Mouse (Mus musculus): ENCODE results near the gene Mpc1. TPM values are rescaled to one million over a fixed set of nuclear protein-coding genes. Genes with fewer than 3 reads are reported as not detected.
"Not testable (repeated sequence)": the region's sequence is repeated elsewhere in the genome, so short reads cannot be mapped to it uniquely, and the experiment has no call there.

Mpc1 gene
- polyA plus RNA-seq, 1 experiment from 2014 or later: 353 TPM

DNA sequence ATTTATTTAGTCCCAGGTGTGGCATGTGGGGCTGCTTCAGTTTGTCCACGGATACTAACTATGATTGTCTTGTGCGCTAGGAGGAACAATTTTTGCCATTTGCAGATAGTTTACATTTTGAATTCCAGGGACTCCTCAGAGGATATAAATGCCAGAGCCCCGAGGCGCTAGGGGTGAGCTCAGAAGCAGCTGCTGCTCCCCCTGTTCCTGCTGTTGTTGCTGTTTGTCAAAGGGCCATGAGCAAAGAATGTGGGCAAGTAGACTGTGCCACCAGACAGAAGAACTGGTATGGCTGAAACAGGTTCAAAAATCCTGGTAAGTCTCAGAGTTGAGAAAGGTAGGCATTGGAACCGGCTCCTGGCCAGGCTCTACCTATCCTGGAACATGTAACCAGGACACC, 21.0 kb downstream of the Mpc1 start:
- Histone ChIP-seq H3K27ac (ENCODE audit: low read length) (no peak overlapping the region), H3K4me2 (ENCODE audit: low read depth, low read length) (no peak overlapping the region), H3K36me3 (ENCODE audit: control insufficient read depth, insufficient read depth) (no peaks in the 10 kb centered on the region), H3K4me1 (ENCODE audit: control insufficient read depth, insufficient read depth, low read length) (no peaks in the 10 kb centered on the region), H3K4me3 (ENCODE audit: low read length) (no peak overlapping the region), H3K9me3 (replicated peaks; ENCODE audit: control insufficient read depth, low read length) (no peaks in the 10 kb centered on the region), H3K27me3 (ENCODE audit: control insufficient read depth, insufficient read depth, low read length) (no peaks in the 10 kb centered on the region), H3K9ac (ENCODE audit: low read length) (no peak overlapping the region)
- WGBS: 58% methylated on average over 5 of the region's 5 CpGs
- no peak for ATAC-seq (replicated peaks; ENCODE audit: extremely low read depth, insufficient read depth, low FRiP score)

DNA sequence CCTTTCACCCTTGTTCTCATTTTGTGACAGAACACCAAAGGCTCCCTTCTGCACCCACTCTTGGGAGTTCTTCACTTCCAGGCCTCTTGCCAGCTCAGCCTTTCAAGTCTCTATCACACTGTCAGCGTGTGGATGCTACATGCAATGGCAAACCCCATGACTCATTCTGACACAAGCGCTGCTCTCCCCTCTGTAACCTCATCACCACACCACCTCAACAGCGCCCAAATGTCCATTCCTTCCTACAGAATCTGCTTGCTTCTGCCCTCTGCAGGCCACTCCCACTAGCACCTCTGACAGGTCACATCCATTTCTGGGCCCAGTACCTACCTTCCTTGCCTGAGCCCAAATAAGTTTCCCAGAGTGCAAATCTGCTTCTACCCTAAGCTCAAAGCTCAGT, 23.1 kb downstream of the Mpc1 start:
- Histone ChIP-seq H3K9ac (ENCODE audit: low read length) (no peak overlapping the region), H3K9me3 (replicated peaks; ENCODE audit: control insufficient read depth, low read length) (no peaks in the 10 kb centered on the region), H3K4me3 (ENCODE audit: low read length) (no peak overlapping the region), H3K27ac (ENCODE audit: low read length) (no peak overlapping the region), H3K27me3 (ENCODE audit: control insufficient read depth, insufficient read depth, low read length) (no peaks in the 10 kb centered on the region), H3K4me1 (ENCODE audit: control insufficient read depth, insufficient read depth, low read length) (no peaks in the 10 kb centered on the region), H3K4me2 (ENCODE audit: low read depth, low read length) (no peak overlapping the region), H3K36me3 (ENCODE audit: control insufficient read depth, insufficient read depth) (no peaks in the 10 kb centered on the region)
- no peak for ATAC-seq (replicated peaks; ENCODE audit: extremely low read depth, insufficient read depth, low FRiP score)
- 16% methylated on average over 3 of the region's 3 CpGs for WGBS

DNA sequence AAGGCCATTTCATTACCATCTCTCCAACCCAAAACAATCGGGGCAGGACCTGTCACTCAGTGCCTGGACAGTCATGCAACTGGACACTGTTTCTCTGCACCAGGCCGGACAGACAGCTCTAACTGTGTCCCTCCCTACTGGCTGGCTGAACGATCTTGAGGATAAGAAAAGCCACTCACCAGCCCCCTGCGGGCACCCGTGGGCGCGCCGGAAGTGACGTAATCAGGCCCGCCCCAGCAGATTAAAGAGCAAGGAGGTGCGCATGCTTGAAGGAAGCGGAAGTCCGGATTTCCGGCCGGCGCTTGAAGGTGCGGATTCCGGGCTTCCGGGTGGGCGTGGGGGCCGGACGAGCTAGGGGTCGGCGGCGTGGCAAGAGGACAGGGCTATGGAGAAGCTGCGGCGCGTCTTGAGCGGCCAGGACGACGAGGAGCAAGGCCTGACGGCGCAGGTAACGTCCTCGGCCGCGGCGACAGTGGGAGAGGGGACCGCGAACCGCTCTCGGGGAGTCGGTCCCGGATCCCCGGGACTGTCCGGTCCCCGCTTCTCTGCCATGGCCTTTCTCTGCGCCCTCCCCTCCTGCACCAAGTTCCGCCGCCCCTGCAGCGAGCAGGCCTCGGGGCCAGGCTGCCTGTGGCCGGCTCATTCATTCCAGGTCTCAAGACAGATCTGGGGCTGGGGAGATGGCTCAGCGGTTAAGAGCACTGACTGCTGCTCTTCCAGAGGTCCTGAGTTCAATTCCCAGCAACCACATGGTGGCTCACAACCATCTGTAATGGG, 28.3 kb downstream of the Mpc1 start, which contains the start of gene Sft2d1:
Gene Sft2d1 (plus strand): TSS at position 265 of the 777 bp plus-strand sequence.
- Histone ChIP-seq H3K4me1 (ENCODE audit: control insufficient read depth, insufficient read depth, low read length) (peaks cover 3% of the 10 kb centered on the region), H3K4me2 (ENCODE audit: low read depth, low read length) (peak within 1 kb of the TSS; percentile 74), H3K9ac (ENCODE audit: low read length) (peak within 1 kb of the TSS; percentile 88), H3K27me3 (ENCODE audit: control insufficient read depth, insufficient read depth, low read length) (no peaks in the 10 kb centered on the region), H3K4me3 (ENCODE audit: low read length) (peak within 1 kb of the TSS; percentile 88), H3K9me3 (replicated peaks; ENCODE audit: control insufficient read depth, low read length) (no peaks in the 10 kb centered on the region), H3K27ac (ENCODE audit: low read length) (peak within 1 kb of the TSS; percentile 76), H3K36me3 (ENCODE audit: control insufficient read depth, insufficient read depth) (no peaks in the 10 kb centered on the region)
- 0% methylated on average over 54 of the region's 54 CpGs for WGBS
- peak; percentile 93 for ATAC-seq (replicated peaks; ENCODE audit: extremely low read depth, insufficient read depth, low FRiP score)

DNA sequence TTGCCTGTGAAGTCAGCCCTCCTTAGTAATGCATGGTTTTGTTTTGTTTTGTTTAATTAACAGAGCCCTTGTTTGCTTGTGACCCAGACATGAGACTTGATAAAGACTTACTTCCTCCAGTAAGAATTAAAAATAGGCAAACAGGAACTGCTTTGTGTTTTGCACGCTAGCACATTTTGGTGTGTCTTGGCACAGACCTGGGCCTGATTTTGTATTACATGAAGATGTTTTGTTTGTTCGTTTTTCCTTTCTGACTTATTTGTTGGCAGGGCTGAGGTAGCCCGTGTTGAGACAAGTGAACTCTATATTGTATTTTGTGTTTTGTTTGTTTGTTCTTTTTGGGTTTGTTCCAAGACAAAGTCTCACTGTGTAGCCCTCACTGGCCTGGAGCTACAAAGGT, 29.0 kb downstream of the Mpc1 start:
- Histone ChIP-seq H3K36me3 (ENCODE audit: control insufficient read depth, insufficient read depth) (no peaks in the 10 kb centered on the region), H3K9me3 (replicated peaks; ENCODE audit: control insufficient read depth, low read length) (no peaks in the 10 kb centered on the region), H3K9ac (ENCODE audit: low read length) (peak overlapping the region; percentile 88), H3K4me1 (ENCODE audit: control insufficient read depth, insufficient read depth, low read length) (peaks cover 3% of the 10 kb centered on the region), H3K4me2 (ENCODE audit: low read depth, low read length) (peak overlapping the region; percentile 74), H3K4me3 (ENCODE audit: low read length) (peak overlapping the region; percentile 88), H3K27ac (ENCODE audit: low read length) (no peak overlapping the region; the same call in 1 of the 2 replicates), H3K27me3 (ENCODE audit: control insufficient read depth, insufficient read depth, low read length) (no peaks in the 10 kb centered on the region)
- ATAC-seq (replicated peaks; ENCODE audit: extremely low read depth, insufficient read depth, low FRiP score): no peak
- 40% methylated on average over 3 of the region's 3 CpGs for WGBS

DNA sequence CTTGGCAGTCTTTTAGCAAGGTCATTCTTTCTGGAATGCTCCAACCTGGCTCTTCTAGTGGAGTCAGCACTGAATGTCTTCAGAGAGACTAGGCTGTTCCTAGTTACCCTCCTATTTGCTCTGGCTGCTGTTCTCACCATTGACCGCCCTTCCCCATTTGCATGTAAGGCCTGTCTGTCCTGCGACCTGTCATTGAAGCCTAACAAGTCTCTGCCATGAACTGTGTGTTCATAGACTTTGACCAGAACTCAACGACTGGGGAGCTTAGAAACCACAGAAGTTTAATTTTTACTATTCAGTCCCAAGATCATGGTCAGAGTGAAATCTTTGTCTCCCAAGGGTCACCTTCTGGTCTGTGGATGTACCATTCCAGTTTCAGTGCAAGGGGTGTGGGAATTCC, 31.3 kb downstream of the Mpc1 start:
- no peaks in the 10 kb centered on the region for H3K9me3 ChIP-seq (replicated peaks; ENCODE audit: control insufficient read depth, low read length)
- no peak for ATAC-seq (replicated peaks; ENCODE audit: extremely low read depth, insufficient read depth, low FRiP score)
- H3K36me3 ChIP-seq (ENCODE audit: control insufficient read depth, insufficient read depth): no peaks in the 10 kb centered on the region
- peaks cover 3% of the 10 kb centered on the region for H3K4me1 ChIP-seq (ENCODE audit: control insufficient read depth, insufficient read depth, low read length)
- H3K27ac ChIP-seq (ENCODE audit: low read length): no peak overlapping the region
- H3K4me2 ChIP-seq (ENCODE audit: low read depth, low read length): no peak overlapping the region
- no peak overlapping the region for H3K9ac ChIP-seq (ENCODE audit: low read length)
- H3K4me3 ChIP-seq (ENCODE audit: low read length): no peak overlapping the region
- H3K27me3 ChIP-seq (ENCODE audit: control insufficient read depth, insufficient read depth, low read length): no peaks in the 10 kb centered on the region
- WGBS: 91% methylated on average over 3 of the region's 3 CpGs

DNA sequence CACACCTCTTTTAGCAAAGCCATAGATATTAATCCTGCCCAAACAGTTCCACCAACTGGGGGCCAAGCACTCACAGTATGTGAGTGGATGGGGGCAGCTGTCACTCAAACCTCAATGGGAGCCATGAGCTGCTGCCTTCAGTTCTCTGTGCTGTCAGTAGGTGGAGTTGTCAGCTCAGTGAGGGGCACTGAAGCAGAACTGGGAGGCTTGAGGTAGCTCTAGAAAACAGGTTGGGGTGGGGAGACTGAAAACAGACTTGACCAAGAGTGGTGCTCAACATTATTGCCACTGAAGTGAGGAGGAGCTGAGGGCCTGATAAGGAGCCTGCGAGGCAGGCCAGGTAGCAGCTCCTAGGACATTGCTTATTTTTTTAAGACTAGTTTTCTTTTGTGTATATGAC, 33.5 kb downstream of the Mpc1 start:
- Histone ChIP-seq H3K9me3 (replicated peaks; ENCODE audit: control insufficient read depth, low read length) (no peaks in the 10 kb centered on the region), H3K27me3 (ENCODE audit: control insufficient read depth, insufficient read depth, low read length) (no peaks in the 10 kb centered on the region), H3K27ac (ENCODE audit: low read length) (no peak overlapping the region), H3K4me3 (ENCODE audit: low read length) (no peak overlapping the region), H3K4me2 (ENCODE audit: low read depth, low read length) (no peak overlapping the region), H3K4me1 (ENCODE audit: control insufficient read depth, insufficient read depth, low read length) (peaks cover 3% of the 10 kb centered on the region), H3K36me3 (ENCODE audit: control insufficient read depth, insufficient read depth) (no peaks in the 10 kb centered on the region), H3K9ac (ENCODE audit: low read length) (no peak overlapping the region)
- no peak for ATAC-seq (replicated peaks; ENCODE audit: extremely low read depth, insufficient read depth, low FRiP score)
- WGBS: 65% methylated on average over 1 of the region's 1 CpGs

DNA sequence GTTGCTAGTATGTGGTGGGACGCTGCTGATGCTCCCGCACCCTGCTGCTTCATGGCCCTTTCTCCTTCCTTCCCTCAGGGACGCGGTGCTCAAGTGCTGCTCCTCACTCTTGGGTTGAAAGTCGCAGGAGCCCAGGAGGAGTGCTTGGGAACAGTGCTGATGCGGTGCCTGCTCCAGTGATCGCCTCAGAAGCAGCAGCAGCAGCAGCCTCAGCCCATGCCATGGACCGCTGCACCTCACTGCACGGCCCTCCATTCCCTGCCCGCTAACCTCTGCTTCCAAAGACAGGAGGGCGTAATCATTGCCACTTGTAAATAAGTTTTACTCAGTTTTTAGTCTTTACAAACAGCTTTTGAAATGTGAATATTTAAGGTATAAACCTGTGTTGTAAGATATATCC, 44.2 kb downstream of the Mpc1 start:
- not testable (repeated sequence) for H3K36me3 ChIP-seq (ENCODE audit: control insufficient read depth, insufficient read depth); H3K4me1 ChIP-seq (ENCODE audit: control insufficient read depth, insufficient read depth, low read length); H3K9ac ChIP-seq (ENCODE audit: low read length); H3K4me3 ChIP-seq (ENCODE audit: low read length); H3K4me2 ChIP-seq (ENCODE audit: low read depth, low read length); ATAC-seq (replicated peaks; ENCODE audit: extremely low read depth, insufficient read depth, low FRiP score); H3K27me3 ChIP-seq (ENCODE audit: control insufficient read depth, insufficient read depth, low read length); H3K27ac ChIP-seq (ENCODE audit: low read length); H3K9me3 ChIP-seq (replicated peaks; ENCODE audit: control insufficient read depth, low read length)
- 93% methylated on average over 10 of the region's 11 CpGs for WGBS

DNA sequence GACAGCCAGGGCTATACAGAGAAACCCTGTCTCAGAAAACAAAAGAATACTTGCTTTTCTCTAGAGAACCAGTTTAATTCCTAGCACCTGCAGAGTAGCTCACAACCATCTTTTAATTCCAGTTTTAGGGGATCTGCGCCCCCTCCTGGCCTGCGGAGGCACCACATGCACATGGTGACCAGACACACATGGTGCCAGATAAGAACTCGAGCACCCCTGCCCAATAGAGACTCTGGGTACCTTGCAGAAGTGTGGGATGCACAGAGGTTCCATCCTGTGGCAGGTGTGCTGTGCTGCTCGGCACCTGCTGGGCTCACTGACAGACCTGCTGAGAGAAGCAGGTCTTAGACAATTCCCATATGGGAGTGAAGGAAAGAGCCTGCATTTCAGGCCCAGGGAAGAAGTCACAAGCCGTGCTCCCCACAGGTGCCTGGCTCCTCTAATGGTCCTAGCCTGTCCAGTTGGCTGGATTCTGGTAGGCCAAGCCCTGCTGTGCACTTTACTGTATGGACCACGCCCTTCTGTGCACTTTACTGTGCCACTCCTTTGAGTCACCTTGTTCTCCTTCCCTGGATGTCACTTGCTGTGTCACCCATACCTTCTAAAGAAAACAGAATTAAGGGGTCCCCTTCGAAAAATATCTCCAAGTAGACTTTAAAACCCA, 45.9 kb downstream of the Mpc1 start:
- no peaks in the 10 kb centered on the region for H3K4me1 ChIP-seq (ENCODE audit: control insufficient read depth, insufficient read depth, low read length)
- peaks cover 9% of the 10 kb centered on the region; the same call in 1 of the 2 replicates for H3K36me3 ChIP-seq (ENCODE audit: control insufficient read depth, insufficient read depth)
- no peak overlapping the region for H3K4me2 ChIP-seq (ENCODE audit: low read depth, low read length)
- no peak overlapping the region for H3K9ac ChIP-seq (ENCODE audit: low read length)
- H3K4me3 ChIP-seq (ENCODE audit: low read length): no peak overlapping the region
- H3K9me3 ChIP-seq (replicated peaks; ENCODE audit: control insufficient read depth, low read length): no peaks in the 10 kb centered on the region
- no peaks in the 10 kb centered on the region for H3K27me3 ChIP-seq (ENCODE audit: control insufficient read depth, insufficient read depth, low read length)
- H3K27ac ChIP-seq (ENCODE audit: low read length): no peak overlapping the region
- no peak for ATAC-seq (replicated peaks; ENCODE audit: extremely low read depth, insufficient read depth, low FRiP score)
- 73% methylated on average over 7 of the region's 7 CpGs for WGBS

DNA sequence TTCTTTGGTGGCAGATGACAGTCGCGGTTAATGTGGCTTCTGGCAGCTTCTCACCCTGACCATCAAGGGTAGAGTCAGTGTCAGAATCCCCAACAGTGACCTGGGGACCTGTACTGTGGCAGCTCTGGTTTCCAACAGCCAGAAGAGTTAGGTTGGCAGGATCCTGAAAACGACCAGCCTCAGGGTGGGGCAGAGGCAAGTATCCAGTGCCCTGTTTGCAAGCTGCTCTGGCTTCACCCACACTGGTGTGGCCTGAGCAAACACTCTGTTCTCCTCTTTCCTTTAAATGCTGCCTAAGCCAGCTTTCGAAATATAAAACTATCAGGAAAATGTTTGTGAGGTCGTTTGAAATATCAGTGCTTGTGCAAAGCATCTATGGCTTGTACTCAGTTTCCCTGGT, 47.9 kb downstream of the Mpc1 start:
- 54% methylated on average over 5 of the region's 5 CpGs for WGBS
- H3K4me2 ChIP-seq (ENCODE audit: low read depth, low read length): no peak overlapping the region
- no peaks in the 10 kb centered on the region for H3K27me3 ChIP-seq (ENCODE audit: control insufficient read depth, insufficient read depth, low read length)
- no peak overlapping the region for H3K9ac ChIP-seq (ENCODE audit: low read length)
- H3K4me1 ChIP-seq (ENCODE audit: control insufficient read depth, insufficient read depth, low read length): no peaks in the 10 kb centered on the region
- ATAC-seq (replicated peaks; ENCODE audit: extremely low read depth, insufficient read depth, low FRiP score): no peak
- peaks cover 9% of the 10 kb centered on the region; the same call in 1 of the 2 replicates for H3K36me3 ChIP-seq (ENCODE audit: control insufficient read depth, insufficient read depth)
- no peaks in the 10 kb centered on the region for H3K9me3 ChIP-seq (replicated peaks; ENCODE audit: control insufficient read depth, low read length)
- no peak overlapping the region for H3K4me3 ChIP-seq (ENCODE audit: low read length)
- H3K27ac ChIP-seq (ENCODE audit: low read length): no peak overlapping the region

All from heart, embryonic 16.5 days (tissue).